Mouse (Mus musculus) kidney, embryonic 14.5 days (tissue): ENCODE measurements around the gene Hfm1. TPM values are rescaled to one million over a fixed set of nuclear protein-coding genes. Genes with fewer than 3 reads are reported as not detected.

Experiments
- ATAC-seq: fragments of 200-750 bp; cut with Nextera tagmentation; 2 replicates; pipeline ENCODE4 v1.8.0; 2017; ENCODE audit warnings: moderate number of reproducible peaks, mild to moderate bottlenecking, moderate TSS enrichment, moderate library complexity; ENCODE audit not compliant: low FRiP score, low TSS enrichment
- H3K27ac ChIP-seq: fragments of 300-500 bp; sonication (generic); 2 replicates; pipeline ENCODE4 v1.5.1; 2014; ENCODE audit warnings: low read depth, mild to moderate bottlenecking, low read length, moderate library complexity, mixed read lengths
- H3K27me3 ChIP-seq: fragments of 300-500 bp; sonication (generic); 2 replicates; pipeline ENCODE4 v1.6.1; 2014; ENCODE audit warnings: mild to moderate bottlenecking, low read length; ENCODE audit not compliant: control insufficient read depth, insufficient read depth
- H3K36me3 ChIP-seq: fragments of 300-500 bp; sonication (generic); 2 replicates; pipeline ENCODE4 v1.6.1; 2014; ENCODE audit warnings: low read length, mixed read lengths; ENCODE audit not compliant: control insufficient read depth, insufficient read depth
- H3K4me1 ChIP-seq: fragments of 300-500 bp; sonication (generic); 2 replicates; pipeline ENCODE4 v1.6.1; 2014; ENCODE audit warnings: low read length, mixed read lengths; ENCODE audit not compliant: control insufficient read depth, insufficient read depth
- H3K4me2 ChIP-seq: fragments of 300-500 bp; sonication (generic); replicated peaks from 2 replicates; pipeline ENCODE4 v1.6.1; 2014; ENCODE audit warnings: low read depth, mild to moderate bottlenecking, low read length
- H3K4me3 ChIP-seq: fragments of 300-500 bp; sonication (generic); 2 replicates; pipeline ENCODE4 v1.5.1; 2014; ENCODE audit warnings: mild to moderate bottlenecking, low read length
- H3K9ac ChIP-seq: fragments of 300-500 bp; sonication (generic); 2 replicates; pipeline ENCODE4 v1.6.1; 2014; ENCODE audit warnings: low read depth, mild to moderate bottlenecking, low read length, moderate library complexity
- H3K9me3 ChIP-seq: fragments of 300-500 bp; sonication (generic); 2 replicates; pipeline ENCODE4 v1.6.1; 2016; ENCODE audit warnings: low read length; ENCODE audit not compliant: control insufficient read depth
- WGBS: fragments of 180-500 bp; shearing (Covaris S2); extraction: QIAGEN DNeasy Blood & Tissue Kit; methylation state at CpG from one replicate; pipeline ENCODE4 v1.1.7; 2014; 5-methylcytosine and 5-hydroxymethylcytosine counted together
- polyA plus RNA-seq: library from polyadenylated mRNA; unstranded; fragments of >200 nt; fragmentation: Nextera tagmentation; extraction: Ambion mirVana; gene quantifications from 2 replicates; pipeline ENCODE4 v1.2.1, GENCODE M21; 2014

Gene Hfm1
- polyA plus RNA-seq, 1 experiment from 2014 or later = 2.7 TPM

DNA sequence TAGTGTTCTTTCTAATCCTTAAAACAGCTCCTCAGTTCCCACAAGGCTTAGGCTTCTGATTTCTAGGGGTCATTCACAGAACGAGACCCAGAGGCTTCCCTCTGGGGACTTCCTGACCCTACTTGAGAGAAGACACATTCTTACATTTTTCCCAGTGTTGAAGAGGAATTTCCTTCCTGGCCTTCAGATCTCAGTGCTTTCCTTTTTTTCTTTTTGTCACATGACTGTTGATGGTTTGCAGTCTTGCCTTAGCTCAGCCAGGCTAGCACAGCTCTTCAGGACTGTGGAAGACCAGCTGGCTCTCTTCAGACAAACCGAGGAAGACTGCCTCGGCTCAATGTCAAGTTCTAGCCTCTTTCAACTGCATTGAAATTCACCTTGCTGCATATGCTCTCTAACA is 30.3 kb upstream of the Hfm1 start:
- Histone ChIP-seq H3K4me3 (no peak overlapping the region), H3K9ac (no peak overlapping the region), H3K36me3 (no peaks in the 10 kb centered on the region), H3K9me3 (0 out of 2 replicates have a peak, but pooled peaks cover 5% of the 10 kb centered on the region), H3K27ac (peak overlapping the region; percentile 6; the same call in 1 of the 2 replicates), H3K4me1 (no peaks in the 10 kb centered on the region), H3K27me3 (no peaks in the 10 kb centered on the region), H3K4me2 (no peak overlapping the region)
- peak; percentile 73; the same call in 1 of the 2 replicates for ATAC-seq
- 48% methylated on average over 3 of the region's 3 CpGs for WGBS

DNA sequence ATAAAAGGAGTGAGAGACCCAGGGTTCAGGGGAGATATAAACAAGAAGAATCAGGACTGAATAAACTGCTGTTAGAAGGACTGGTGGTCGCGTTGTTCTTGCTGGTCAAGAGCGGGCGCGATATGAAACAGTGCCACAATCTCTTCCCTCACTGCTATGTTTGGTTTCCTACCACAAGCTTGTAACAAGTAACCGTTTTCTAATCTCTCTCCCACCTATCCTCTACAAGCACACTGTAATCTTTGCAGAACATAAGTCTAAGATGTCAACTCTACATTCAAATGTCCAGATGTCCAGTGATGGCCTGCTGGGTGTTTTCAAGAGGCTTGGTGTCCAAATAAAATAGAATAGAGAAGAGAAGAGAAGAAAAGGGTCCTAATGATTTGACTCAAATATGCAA is 22.6 kb upstream of the Hfm1 start:
- Histone ChIP-seq H3K9ac (no peak overlapping the region), H3K27ac (no peak overlapping the region), H3K4me1 (no peaks in the 10 kb centered on the region), H3K27me3 (no peaks in the 10 kb centered on the region), H3K9me3 (no peaks in the 10 kb centered on the region), H3K36me3 (no peaks in the 10 kb centered on the region), H3K4me2 (no peak overlapping the region), H3K4me3 (no peak overlapping the region)
- WGBS = 86% methylated on average over 6 of the region's 6 CpGs
- ATAC-seq = no peak

DNA sequence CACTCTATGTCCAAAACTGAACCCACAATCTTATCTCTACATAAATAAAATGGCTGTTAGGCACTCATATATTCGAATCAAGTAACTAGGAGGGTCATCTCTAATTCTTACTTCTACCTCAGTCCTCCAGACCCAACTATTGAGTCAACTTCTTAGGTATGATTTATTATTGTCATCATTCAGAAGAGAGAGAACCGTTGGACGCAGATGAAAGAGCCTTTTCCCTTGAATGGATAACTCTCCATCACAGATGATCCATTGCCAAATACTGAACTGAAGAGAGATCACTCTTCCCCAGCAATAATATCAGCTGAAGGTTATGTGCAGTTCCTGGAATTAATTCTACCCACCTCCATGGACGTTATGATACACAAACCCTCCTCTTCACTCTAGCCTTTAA is 20.2 kb upstream of the Hfm1 start:
- H3K4me1 ChIP-seq = no peaks in the 10 kb centered on the region
- no peaks in the 10 kb centered on the region for H3K9me3 ChIP-seq
- no peak overlapping the region for H3K9ac ChIP-seq
- H3K4me2 ChIP-seq = no peak overlapping the region
- H3K4me3 ChIP-seq = no peak overlapping the region
- WGBS = 79% methylated on average over 4 of the region's 4 CpGs
- H3K27ac ChIP-seq = no peak overlapping the region
- no peaks in the 10 kb centered on the region for H3K36me3 ChIP-seq
- no peak for ATAC-seq
- no peaks in the 10 kb centered on the region for H3K27me3 ChIP-seq

DNA sequence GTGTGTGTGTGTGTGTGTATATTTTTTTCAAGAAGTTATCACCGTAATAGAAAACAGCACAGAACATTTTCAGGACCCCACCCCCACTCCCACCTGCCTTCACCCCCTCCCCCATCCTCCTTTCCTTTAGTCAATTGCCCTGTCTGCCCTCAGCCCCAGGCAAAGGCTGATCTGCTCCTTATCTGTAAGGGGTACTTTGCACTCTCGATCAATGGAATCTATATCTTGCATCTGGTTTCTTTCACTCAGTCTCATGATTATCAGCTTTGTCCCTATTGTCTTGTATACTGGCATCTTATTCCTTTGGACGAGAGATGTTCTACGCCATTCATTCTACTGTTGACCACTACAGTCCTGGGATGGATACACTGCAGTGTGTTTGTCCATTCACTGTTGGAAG is 1.9 kb upstream of the Hfm1 start:
- H3K4me2 ChIP-seq = no peak overlapping the region
- H3K4me3 ChIP-seq = no peak overlapping the region
- no peak overlapping the region for H3K27ac ChIP-seq
- no peak overlapping the region for H3K9ac ChIP-seq
- H3K4me1 ChIP-seq = no peaks in the 10 kb centered on the region
- H3K9me3 ChIP-seq = no peaks in the 10 kb centered on the region
- no peak for ATAC-seq
- no peaks in the 10 kb centered on the region for H3K27me3 ChIP-seq
- H3K36me3 ChIP-seq = no peaks in the 10 kb centered on the region
- WGBS = 80% methylated on average over 4 of the region's 4 CpGs

DNA sequence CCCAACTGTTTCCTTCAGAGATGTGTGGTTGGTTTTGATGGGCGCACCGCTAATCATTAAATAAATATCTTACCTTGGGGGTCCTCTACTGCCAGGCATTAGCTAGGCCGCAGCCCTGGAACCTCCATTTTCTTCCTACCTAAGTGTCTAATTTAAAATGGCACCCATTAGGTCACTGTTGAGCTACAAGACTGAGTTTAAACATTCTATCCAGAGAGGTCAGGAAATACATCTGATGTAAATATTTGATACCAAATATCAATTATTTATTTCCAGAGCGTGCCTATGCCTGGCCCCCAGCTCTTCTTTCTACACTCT is 207 bp upstream of the Hfm1 start:
- WGBS = 35% methylated on average over 4 of the region's 4 CpGs
- H3K4me2 ChIP-seq = peak overlapping the region; percentile 83
- no peaks in the 10 kb centered on the region for H3K36me3 ChIP-seq
- H3K9me3 ChIP-seq = no peaks in the 10 kb centered on the region
- H3K4me1 ChIP-seq = no peaks in the 10 kb centered on the region
- ATAC-seq = peak; percentile 44; the same call in 1 of the 2 replicates
- peak overlapping the region; percentile 61 for H3K4me3 ChIP-seq
- H3K9ac ChIP-seq = peak overlapping the region; percentile 73
- H3K27ac ChIP-seq = no peak overlapping the region
- H3K27me3 ChIP-seq = no peaks in the 10 kb centered on the region

DNA sequence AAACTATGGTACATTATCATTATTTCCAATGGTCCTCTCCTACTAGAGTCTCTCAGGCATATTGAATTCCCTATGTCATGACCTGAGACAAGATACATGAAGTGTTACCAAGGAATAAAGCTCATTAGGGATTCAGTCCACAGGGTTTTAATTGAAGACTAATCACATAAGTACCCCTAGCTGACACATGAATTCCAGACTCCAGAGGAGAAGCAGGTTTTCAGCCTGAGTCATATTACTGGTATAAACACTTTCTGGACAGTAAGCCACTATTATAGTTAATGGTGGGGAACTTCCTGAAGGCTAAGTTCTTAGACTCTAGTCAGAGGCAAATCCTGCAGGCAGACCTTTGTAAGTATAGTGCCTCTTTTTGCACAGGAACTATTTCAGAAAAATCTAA is 6.8 kb downstream of the Hfm1 start:
- Histone ChIP-seq H3K4me3 (no peak overlapping the region), H3K9me3 (no peaks in the 10 kb centered on the region), H3K36me3 (no peaks in the 10 kb centered on the region), H3K4me2 (no peak overlapping the region), H3K4me1 (no peaks in the 10 kb centered on the region), H3K27me3 (no peaks in the 10 kb centered on the region), H3K9ac (no peak overlapping the region), H3K27ac (no peak overlapping the region)
- ATAC-seq = no peak

DNA sequence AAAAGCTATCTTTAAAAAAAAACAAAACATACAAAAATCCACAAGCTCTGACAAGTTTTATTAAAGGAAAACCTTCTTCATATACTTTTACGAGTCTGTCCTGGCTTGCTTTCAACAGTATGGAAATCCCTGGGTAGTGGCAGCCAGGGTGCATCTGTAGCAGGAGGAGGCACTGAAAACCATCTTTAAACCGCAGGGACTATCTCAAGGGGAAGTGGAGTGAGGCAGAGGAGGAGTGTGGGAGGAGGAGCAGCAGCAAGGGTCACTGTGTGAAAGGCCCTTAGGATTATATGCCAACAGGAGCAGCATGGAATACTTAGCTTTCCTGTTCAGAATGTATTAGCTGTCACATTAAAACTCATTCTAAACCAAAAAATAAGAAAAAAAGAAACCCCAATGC is 29.2 kb downstream of the Hfm1 start:
- Histone ChIP-seq H3K4me2 (no peak overlapping the region), H3K27me3 (no peaks in the 10 kb centered on the region), H3K4me1 (no peaks in the 10 kb centered on the region), H3K4me3 (no peak overlapping the region), H3K27ac (no peak overlapping the region), H3K9ac (no peak overlapping the region), H3K36me3 (no peaks in the 10 kb centered on the region), H3K9me3 (no peaks in the 10 kb centered on the region)
- 46% methylated on average over 2 of the region's 2 CpGs for WGBS
- ATAC-seq = no peak

DNA sequence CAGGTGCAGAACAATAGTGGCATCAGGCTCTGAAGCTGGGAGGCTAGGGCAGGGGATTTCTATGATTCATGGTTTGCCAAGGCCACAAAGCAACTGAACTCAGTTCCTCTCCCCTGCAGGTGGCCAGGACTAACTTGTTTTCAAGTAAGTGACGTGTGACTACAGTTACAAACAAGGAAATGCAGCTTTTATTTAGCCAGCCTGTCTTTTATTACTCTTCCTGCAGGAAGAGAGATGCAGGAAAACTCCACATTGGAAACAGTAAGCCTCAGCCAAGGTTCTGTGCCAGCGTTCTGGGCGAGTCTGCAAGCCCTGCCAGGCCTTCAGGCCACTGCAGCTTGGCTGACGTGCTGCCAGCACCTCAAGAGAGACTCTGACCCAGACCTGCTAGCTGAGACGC is 34.3 kb downstream of the Hfm1 start:
- H3K9ac ChIP-seq = no peak overlapping the region
- 32% methylated on average over 5 of the region's 5 CpGs for WGBS
- ATAC-seq = no peak
- no peak overlapping the region for H3K4me3 ChIP-seq
- no peaks in the 10 kb centered on the region for H3K9me3 ChIP-seq
- no peaks in the 10 kb centered on the region for H3K4me1 ChIP-seq
- no peak overlapping the region for H3K27ac ChIP-seq
- no peaks in the 10 kb centered on the region for H3K36me3 ChIP-seq
- H3K4me2 ChIP-seq = no peak overlapping the region
- H3K27me3 ChIP-seq = no peaks in the 10 kb centered on the region

DNA sequence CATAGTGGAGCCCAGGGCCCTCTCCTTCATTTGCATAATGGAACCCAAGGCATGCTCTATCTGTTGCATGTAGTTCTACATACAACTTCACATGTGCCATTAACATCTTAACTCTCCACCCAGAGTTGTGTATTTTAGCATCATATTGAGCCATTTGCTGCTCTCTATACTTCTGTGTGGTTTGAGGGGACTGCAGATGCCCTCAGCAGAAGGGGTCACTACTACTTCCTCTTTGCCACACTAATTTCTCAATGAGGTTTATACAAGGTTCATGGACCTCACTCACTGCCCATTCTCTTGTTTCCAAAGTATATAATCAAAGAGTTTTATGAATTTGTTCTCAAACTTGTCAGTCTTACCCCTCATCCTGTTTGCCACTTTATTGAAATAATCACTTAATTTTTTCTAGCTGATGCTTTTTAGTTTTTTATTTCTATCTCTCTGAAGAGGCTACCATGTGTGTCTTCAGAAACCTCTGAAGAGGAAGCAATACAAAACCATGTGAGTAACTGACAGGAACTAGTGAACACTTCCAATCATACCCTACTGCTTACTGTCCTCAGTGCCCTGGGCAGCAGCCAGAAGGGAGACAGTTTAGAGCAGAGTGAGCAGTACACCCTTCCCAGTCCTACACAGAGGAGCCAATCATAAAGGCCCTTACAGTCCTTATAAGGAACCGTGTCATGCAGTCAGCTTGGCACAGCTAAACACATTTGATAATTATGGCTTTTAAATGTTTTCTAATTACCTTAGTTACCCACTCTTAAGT is 38.6 kb downstream of the Hfm1 start:
- Histone ChIP-seq H3K4me3 (no peak overlapping the region), H3K27ac (no peak overlapping the region), H3K36me3 (no peaks in the 10 kb centered on the region), H3K9ac (no peak overlapping the region), H3K9me3 (no peaks in the 10 kb centered on the region), H3K27me3 (no peaks in the 10 kb centered on the region), H3K4me2 (no peak overlapping the region), H3K4me1 (no peaks in the 10 kb centered on the region)
- WGBS = 68% methylated on average over 1 of the region's 1 CpGs
- ATAC-seq = no peak
